Mouse (Mus musculus) T-helper 17 cell (primary cell): ENCODE data around the gene Lrpap1.

Experiments used
- in situ Hi-C, 2 experiments: fragments of 300-600 bp; cut with MboI, MseI; formaldehyde crosslinking; loops; 1 replicate in 1 of 2; 2 replicates in 1 of 2; pipeline ENCODE4 v1.15.1; 2025; ENCODE audit warnings: high pct_unique_total_duplicates in 2 of 2

Gene Lrpap1

GRCm38 (mm10) chr5:35104960-35105921, at the start of gene Lrpap1:
Gene Lrpap1, minus strand, starts transcription at chr5:35105766.
- in situ Hi-C loops = no loop called here

GRCm38 (mm10) chr5:35149939-35150338, 44.4 kb upstream of the Lrpap1 start:
- in situ Hi-C loops = no loop called here

GRCm38 (mm10) chr5:35149526-35149925, 44.0 kb upstream of the Lrpap1 start:
- in situ Hi-C loops = no loop called here

- in situ Hi-C loops = no loop called here
Observed at GRCm38 (mm10) chr5:35147963-35148767, 42.6 kb upstream of the Lrpap1 start.

- in situ Hi-C loops = no loop called here
Observed at GRCm38 (mm10) chr5:35147155-35147962, 41.8 kb upstream of the Lrpap1 start.

- in situ Hi-C loops = no loop called here
Observed at GRCm38 (mm10) chr5:35146747-35147146, 41.2 kb upstream of the Lrpap1 start.

- in situ Hi-C loops = no loop called here
Observed at GRCm38 (mm10) chr5:35144716-35145115, 39.1 kb upstream of the Lrpap1 start.

GRCm38 (mm10) chr5:35143460-35144245, 38.1 kb upstream of the Lrpap1 start:
- in situ Hi-C loops = no loop called here

GRCm38 (mm10) chr5:35142910-35143309, 37.3 kb upstream of the Lrpap1 start:
- in situ Hi-C loops = no loop called here

GRCm38 (mm10) chr5:35141316-35141715, 35.8 kb upstream of the Lrpap1 start:
- in situ Hi-C loops = no loop called here

GRCm38 (mm10) chr5:35138183-35138611, 32.6 kb upstream of the Lrpap1 start:
- in situ Hi-C loops = no loop called here

GRCm38 (mm10) chr5:35137510-35138182, 32.1 kb upstream of the Lrpap1 start:
- in situ Hi-C loops = no loop called here

- in situ Hi-C loops = no loop called here
Observed at GRCm38 (mm10) chr5:35135903-35136302, 30.3 kb upstream of the Lrpap1 start.

- in situ Hi-C loops = no loop called here
Observed at GRCm38 (mm10) chr5:35134286-35134685, 28.7 kb upstream of the Lrpap1 start.

GRCm38 (mm10) chr5:35133468-35133867, 27.9 kb upstream of the Lrpap1 start:
- in situ Hi-C loops = no loop called here

GRCm38 (mm10) chr5:35132278-35132980, 26.9 kb upstream of the Lrpap1 start:
- in situ Hi-C loops = no loop called here

- in situ Hi-C loops = no loop called here
Observed at GRCm38 (mm10) chr5:35131773-35132172, 26.2 kb upstream of the Lrpap1 start.

GRCm38 (mm10) chr5:35131237-35131636, 25.7 kb upstream of the Lrpap1 start:
- in situ Hi-C loops = no loop called here

GRCm38 (mm10) chr5:35129767-35130191, 24.2 kb upstream of the Lrpap1 start:
- in situ Hi-C loops = no loop called here
